Mouse (Mus musculus) macrophage (primary cell): ENCODE measurements around the gene Mpp3. TPM values are rescaled to one million over a fixed set of nuclear protein-coding genes. Genes with fewer than 3 reads are reported as not detected.
A peak's percentile ranks its signal among the peaks of the same experiment; 100 is the strongest.

Experiments
- H3K27ac ChIP-seq: fragments of 350-480 bp; formaldehyde crosslinking; 2 replicates; pipeline ENCODE4 v1.9.0; 2021
- H3K36me3 ChIP-seq: fragments of 350-480 bp; formaldehyde crosslinking; 2 replicates; pipeline ENCODE4 v1.9.0; 2021; ENCODE audit errors: inconsistent target
- H3K4me3 ChIP-seq: fragments of 350-480 bp; formaldehyde crosslinking; 2 replicates; pipeline ENCODE4 v1.9.0; 2021; ENCODE audit errors: inconsistent target
- H3K79me2 ChIP-seq: fragments of 350-480 bp; formaldehyde crosslinking; 2 replicates; pipeline ENCODE4 v1.9.0; 2021; ENCODE audit errors: inconsistent target
- WGBS: methylation state at CpG from one replicate; pipeline ENCODE4 v1.1.7; 2026; ENCODE audit warnings: inconsistent platforms; ENCODE audit not compliant: missing documents; 5-methylcytosine and 5-hydroxymethylcytosine counted together
- polyA plus RNA-seq: library from polyadenylated mRNA; stranded (reverse); fragments of 250-400 nt; gene quantifications from 3 replicates; pipeline ENCODE4 v1.2.4, GENCODE M21; 2018; ENCODE audit warnings: inconsistent platforms
- total RNA-seq, 78 experiments: library from RNA; depleted of rRNA; stranded (reverse); fragments of 250-400 nt; gene quantifications; 1 replicate in 9 of 78; 2 replicates in 24 of 78; 3 replicates in 43 of 78; 4 replicates in 2 of 78; pipeline ENCODE4 v1.2.4; 2018; ENCODE audit warnings: inconsistent platforms in 56 of 78

Mpp3 gene
- total RNA-seq (2018; cell fraction: chromatin; rRNA removed), result not detected
- not detected for total RNA-seq (2018; cell fraction: cytosol; rRNA removed)
- total RNA-seq (2018; cell fraction: nucleus; rRNA removed), result under 1 TPM in 1 of 26 experiments, not detected in 25; 0.30 TPM
- polyA plus RNA-seq, result not detected in 3 replicates

GRCm38 (mm10) chr11:102028087-102028816, at the start of gene Mpp3:
Gene Mpp3, minus strand, starts transcription at chr11:102028461.
- Histone ChIP-seq H3K4me3 (no peak within 1 kb of the TSS), H3K79me2 (no peaks in the 10 kb centered on the region), H3K27ac (no peak within 1 kb of the TSS), H3K36me3 (no peaks in the 10 kb centered on the region)
- WGBS, result 88% methylated on average over 6 of the region's 6 CpGs

DNA sequence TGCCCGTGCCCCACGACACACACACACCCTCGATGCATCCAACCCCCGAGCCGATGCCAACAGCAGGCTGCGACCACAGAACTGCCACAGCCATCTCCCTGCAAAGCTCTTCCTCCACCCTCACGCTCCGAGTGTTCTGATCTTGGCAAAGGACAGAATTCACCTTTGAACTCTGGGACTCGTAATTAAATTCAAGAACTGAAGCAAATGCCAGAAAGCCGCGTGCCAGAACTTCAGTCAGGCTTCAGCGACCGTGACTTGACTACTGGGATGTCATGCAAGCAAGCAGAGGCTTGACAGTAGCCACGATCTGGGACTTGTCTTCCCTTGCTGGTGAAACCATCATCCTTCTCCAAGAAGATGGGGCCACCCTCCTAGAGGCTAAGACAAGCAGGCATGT, 45.5 kb upstream of the Mpp3 start:
- Histone ChIP-seq H3K36me3 (no peaks in the 10 kb centered on the region), H3K27ac (no peak overlapping the region), H3K4me3 (no peak overlapping the region), H3K79me2 (no peaks in the 10 kb centered on the region)
- WGBS, result 86% methylated on average over 14 of the region's 14 CpGs

- WGBS, result 31% methylated on average over 5 of the region's 5 CpGs
- Histone ChIP-seq H3K79me2 (no peaks in the 10 kb centered on the region), H3K27ac (no peak overlapping the region), H3K4me3 (no peak overlapping the region), H3K36me3 (no peaks in the 10 kb centered on the region)
Measured at GRCm38 (mm10) chr11:102072729-102073128, 44.5 kb upstream of the Mpp3 start.

GRCm38 (mm10) chr11:102070426-102070825, 42.2 kb upstream of the Mpp3 start:
- H3K79me2 ChIP-seq, result no peaks in the 10 kb centered on the region
- H3K4me3 ChIP-seq, result no peak overlapping the region
- H3K36me3 ChIP-seq, result no peaks in the 10 kb centered on the region
- H3K27ac ChIP-seq, result no peak overlapping the region
- WGBS, result 37% methylated on average over 8 of the region's 13 CpGs

GRCm38 (mm10) chr11:102069633-102070032, 41.4 kb upstream of the Mpp3 start:
- no peak overlapping the region for H3K27ac ChIP-seq
- no peaks in the 10 kb centered on the region for H3K79me2 ChIP-seq
- no peaks in the 10 kb centered on the region for H3K36me3 ChIP-seq
- no peak overlapping the region for H3K4me3 ChIP-seq
- WGBS, result 80% methylated on average over 11 of the region's 11 CpGs

- no peak overlapping the region for H3K27ac ChIP-seq
- no peak overlapping the region for H3K4me3 ChIP-seq
- WGBS, result 53% methylated on average over 2 of the region's 2 CpGs
- H3K79me2 ChIP-seq, result no peaks in the 10 kb centered on the region
- H3K36me3 ChIP-seq, result no peaks in the 10 kb centered on the region
Measured at GRCm38 (mm10) chr11:102068969-102069368, 40.7 kb upstream of the Mpp3 start.

GRCm38 (mm10) chr11:102063076-102063475, 34.8 kb upstream of the Mpp3 start:
- H3K36me3 ChIP-seq, result no peaks in the 10 kb centered on the region
- 84% methylated on average over 11 of the region's 13 CpGs for WGBS
- no peak overlapping the region for H3K27ac ChIP-seq
- H3K79me2 ChIP-seq, result no peaks in the 10 kb centered on the region
- H3K4me3 ChIP-seq, result no peak overlapping the region

- no peaks in the 10 kb centered on the region for H3K36me3 ChIP-seq
- 35% methylated on average over 16 of the region's 16 CpGs for WGBS
- no peak overlapping the region for H3K27ac ChIP-seq
- H3K79me2 ChIP-seq, result no peaks in the 10 kb centered on the region
- no peak overlapping the region for H3K4me3 ChIP-seq
Measured at GRCm38 (mm10) chr11:102061941-102062473, 33.7 kb upstream of the Mpp3 start.

DNA sequence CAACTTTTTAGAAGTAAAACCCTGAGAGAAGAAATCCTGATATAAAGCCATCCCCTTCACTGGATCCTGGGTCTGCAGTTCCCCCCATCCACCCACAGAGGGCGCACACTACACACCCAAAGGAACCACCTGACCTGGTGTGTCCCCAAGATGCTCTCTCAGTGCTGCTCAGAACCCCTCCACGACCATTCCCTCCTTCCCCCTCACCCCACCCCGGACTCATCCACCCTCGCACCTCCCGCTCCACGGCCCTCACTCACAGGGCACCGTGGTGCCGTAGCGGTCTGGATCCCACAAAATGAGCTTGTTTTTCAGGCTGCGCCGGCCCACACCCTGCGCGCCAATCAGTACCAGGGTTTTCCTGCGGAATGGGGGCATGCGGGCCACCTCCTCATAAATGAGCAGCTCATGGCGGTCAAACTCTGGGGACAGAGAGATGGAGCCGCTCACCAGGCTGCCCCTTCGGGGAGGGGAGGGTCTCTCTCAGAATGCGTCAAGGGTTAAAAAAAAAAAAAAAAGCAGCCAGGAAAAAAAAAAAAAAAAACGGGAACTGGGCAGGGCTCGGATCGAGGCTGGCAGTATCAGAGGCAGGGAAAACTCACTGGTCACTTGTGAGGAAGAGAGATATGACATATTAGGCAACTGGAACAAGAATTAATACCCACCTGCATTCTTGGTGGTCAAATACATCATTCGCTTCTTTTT, 33.1 kb upstream of the Mpp3 start:
- 3% methylated on average over 23 of the region's 23 CpGs for WGBS
- H3K27ac ChIP-seq, result no peak overlapping the region
- H3K79me2 ChIP-seq, result no peaks in the 10 kb centered on the region
- H3K4me3 ChIP-seq, result peak overlapping the region; percentile 5; the same call in 1 of the 2 replicates
- H3K36me3 ChIP-seq, result no peaks in the 10 kb centered on the region

DNA sequence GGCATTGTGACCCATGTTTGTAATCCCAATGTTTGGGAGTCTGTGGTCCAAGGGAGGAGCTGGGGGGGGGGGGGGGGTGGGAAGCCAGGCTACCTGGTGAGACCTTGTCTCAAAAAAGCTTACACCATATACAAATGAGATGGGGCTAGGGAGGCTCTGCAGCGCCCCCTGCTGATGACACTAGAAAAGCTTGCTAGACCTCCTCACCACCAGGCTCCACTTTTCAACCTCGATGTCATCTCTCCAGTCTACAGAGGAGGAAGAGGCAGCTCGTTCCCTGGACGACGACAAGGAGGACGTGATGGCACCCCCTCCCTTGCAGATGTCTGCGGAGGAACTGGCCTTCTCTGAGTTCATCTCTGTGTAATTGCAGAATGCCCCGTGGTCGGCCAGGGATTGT, 25.6 kb upstream of the Mpp3 start:
- 29% methylated on average over 9 of the region's 9 CpGs for WGBS
- Histone ChIP-seq H3K36me3 (no peaks in the 10 kb centered on the region), H3K27ac (no peak overlapping the region), H3K4me3 (no peak overlapping the region), H3K79me2 (no peaks in the 10 kb centered on the region)

DNA sequence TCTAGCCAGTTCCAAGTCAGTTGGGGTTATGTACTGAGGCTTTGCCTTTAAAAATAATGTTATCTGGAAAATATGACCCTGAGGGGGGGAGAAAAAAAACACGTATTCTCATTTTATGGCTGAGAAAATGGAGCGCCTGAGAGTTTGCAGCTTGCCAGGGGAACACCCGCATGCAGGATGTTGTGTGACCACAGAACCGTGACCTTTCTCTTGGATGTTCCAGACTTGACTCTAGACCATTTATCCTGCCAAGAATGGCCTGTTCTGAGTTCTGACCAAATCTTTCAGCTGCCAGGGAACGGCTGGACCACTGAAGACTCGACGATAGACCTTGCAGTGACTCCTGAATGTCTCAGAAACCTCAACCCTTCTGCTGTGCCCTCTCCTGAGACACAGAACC, 24.9 kb upstream of the Mpp3 start:
- Histone ChIP-seq H3K27ac (no peak overlapping the region), H3K79me2 (no peaks in the 10 kb centered on the region), H3K4me3 (no peak overlapping the region), H3K36me3 (no peaks in the 10 kb centered on the region)
- 79% methylated on average over 7 of the region's 7 CpGs for WGBS

DNA sequence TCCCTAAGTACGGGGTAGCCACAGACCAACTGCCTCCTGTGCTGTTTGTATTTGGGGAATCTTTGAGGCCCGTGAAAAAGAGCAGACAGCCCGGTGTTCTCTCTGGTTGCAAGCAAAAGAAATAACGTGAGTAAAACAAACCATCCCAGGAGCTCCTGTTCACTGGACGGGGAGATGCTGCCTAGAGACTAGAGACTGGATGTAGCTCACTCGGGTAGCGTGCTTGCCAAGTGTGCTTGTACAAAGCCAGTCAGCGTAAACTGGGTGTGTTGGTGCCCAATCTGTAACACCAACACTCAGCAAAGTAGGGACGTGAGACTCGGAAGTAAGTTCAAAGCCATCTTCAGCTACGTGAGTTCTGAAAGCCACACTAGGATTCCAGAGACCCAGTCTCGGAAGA, 24.4 kb upstream of the Mpp3 start:
- WGBS, result 95% methylated on average over 12 of the region's 12 CpGs
- H3K4me3 ChIP-seq, result no peak overlapping the region
- no peak overlapping the region for H3K27ac ChIP-seq
- no peaks in the 10 kb centered on the region for H3K36me3 ChIP-seq
- no peaks in the 10 kb centered on the region for H3K79me2 ChIP-seq

DNA sequence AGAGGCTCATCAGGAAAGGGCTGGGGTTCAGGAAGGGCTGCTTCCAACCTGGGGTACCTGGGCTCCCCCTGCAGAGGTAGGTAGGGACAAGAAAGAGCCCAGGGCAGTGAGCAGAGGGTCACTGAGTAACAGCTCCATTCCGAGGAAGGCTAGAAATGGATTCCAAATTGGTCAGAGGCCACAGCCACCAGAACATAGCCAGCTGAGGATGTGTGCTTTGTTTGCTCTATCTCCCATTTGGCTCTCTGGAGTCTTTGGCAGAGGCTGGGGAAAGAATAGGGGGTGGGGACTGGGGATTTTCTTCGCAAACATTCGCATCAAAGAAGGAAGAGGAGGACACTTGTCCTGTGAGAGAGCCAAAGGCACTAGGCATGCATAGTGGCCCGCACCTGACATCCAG, 23.7 kb upstream of the Mpp3 start:
- H3K4me3 ChIP-seq, result no peak overlapping the region
- 89% methylated on average over 4 of the region's 4 CpGs for WGBS
- H3K27ac ChIP-seq, result no peak overlapping the region
- H3K79me2 ChIP-seq, result no peaks in the 10 kb centered on the region
- no peaks in the 10 kb centered on the region for H3K36me3 ChIP-seq

GRCm38 (mm10) chr11:102051541-102051940, 23.3 kb upstream of the Mpp3 start:
- Histone ChIP-seq H3K36me3 (no peaks in the 10 kb centered on the region), H3K27ac (no peak overlapping the region), H3K79me2 (no peaks in the 10 kb centered on the region), H3K4me3 (no peak overlapping the region)
- 98% methylated on average over 4 of the region's 4 CpGs for WGBS

DNA sequence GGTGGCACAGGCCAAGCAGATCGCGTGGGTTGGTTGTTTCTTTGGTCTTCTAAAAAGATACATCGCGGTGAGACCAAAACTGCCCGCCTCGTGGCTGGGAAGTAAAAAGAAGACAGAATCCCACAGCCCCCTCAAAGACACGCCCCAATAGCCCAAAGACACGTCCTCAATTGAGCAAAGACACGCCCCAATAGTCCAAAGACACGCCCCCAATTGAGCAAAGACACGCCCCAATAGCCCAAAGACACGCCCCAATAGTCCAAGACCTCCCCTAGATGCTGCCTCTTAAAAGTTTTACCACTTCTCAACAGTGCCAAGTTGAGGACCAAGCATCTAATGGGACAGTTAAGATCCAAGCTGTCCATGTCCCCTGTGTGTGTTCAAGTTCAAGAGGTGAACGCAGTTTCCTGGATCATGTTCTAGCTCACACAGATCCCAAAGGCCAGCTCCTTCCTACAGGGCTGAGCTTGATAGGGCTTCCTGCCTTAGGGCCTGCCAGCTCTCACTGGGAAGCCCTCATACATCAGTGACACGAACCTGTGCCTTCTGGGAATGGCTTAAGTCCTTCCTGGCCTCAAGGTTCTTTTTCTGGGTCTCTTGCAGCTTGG, 21.7 kb upstream of the Mpp3 start:
- Histone ChIP-seq H3K4me3 (no peak overlapping the region), H3K79me2 (no peaks in the 10 kb centered on the region), H3K27ac (no peak overlapping the region), H3K36me3 (no peaks in the 10 kb centered on the region)
- WGBS, result 75% methylated on average over 13 of the region's 14 CpGs
